Mouse (Mus musculus): Measurements from ENCODE around the gene Gm5105. TPM values are rescaled to one million over a fixed set of nuclear protein-coding genes. Genes with fewer than 3 reads are reported as not detected.

Gene Gm5105
- polyA plus RNA-seq, 2 experiments = 0.15 to 0.21 TPM

GRCm38 (mm10) chr3:138027575-138028362 is 39.4 kb downstream of the Gm5105 start:
- no peak for ATAC-seq (ENCODE audit: low FRiP score, low read depth)

GRCm38 (mm10) chr3:138026286-138026685 is 40.9 kb downstream of the Gm5105 start:
- DNase-seq (ENCODE audit: low spot score) (no peak), ATAC-seq (ENCODE audit: low FRiP score, low read depth) (no peak)
- Histone ChIP-seq H3K36me3 (ENCODE audit: control insufficient read depth, insufficient read depth, low read length) (no peaks in the 10 kb centered on the region), H3K27ac (replicated peaks; ENCODE audit: low read depth, low read length) (no peak overlapping the region), H3K4me2 (replicated peaks; ENCODE audit: low read depth, low read length, severe bottlenecking) (no peak overlapping the region), H3K9ac (ENCODE audit: low read depth, low read length, severe bottlenecking) (no peak overlapping the region), H3K4me1 (ENCODE audit: control insufficient read depth, insufficient read depth, low read length) (no peaks in the 10 kb centered on the region), H3K9me3 (ENCODE audit: control insufficient read depth, low read length) (no peaks in the 10 kb centered on the region), H3K27me3 (ENCODE audit: control insufficient read depth, insufficient read depth, low read length) (no peaks in the 10 kb centered on the region), H3K4me3 (replicated peaks; ENCODE audit: low read length) (no peak overlapping the region)
- WGBS = 73% methylated on average over 10 of the region's 10 CpGs
- TF ChIP-seq POLR2A (IDR thresholded peaks at IDR 0.05; ENCODE audit: borderline replicate concordance, extremely low read depth, insufficient read depth, insufficient read length) = no peak

More at GRCm38 (mm10) chr3:138027575-138028362, 39.4 kb downstream of the Gm5105 start:
- H3K4me2 ChIP-seq (replicated peaks; ENCODE audit: low read depth, low read length, severe bottlenecking) = no peak overlapping the region
- no peaks in the 10 kb centered on the region for H3K36me3 ChIP-seq (ENCODE audit: control insufficient read depth, insufficient read depth, low read length)
- H3K9me3 ChIP-seq (ENCODE audit: control insufficient read depth, low read length) = no peaks in the 10 kb centered on the region
- H3K4me1 ChIP-seq (ENCODE audit: control insufficient read depth, insufficient read depth, low read length) = no peaks in the 10 kb centered on the region
- no peak overlapping the region for H3K27ac ChIP-seq (replicated peaks; ENCODE audit: low read depth, low read length)
- WGBS = 78% methylated on average over 5 of the region's 5 CpGs
- no peak overlapping the region for H3K4me3 ChIP-seq (replicated peaks; ENCODE audit: low read length)
- no peak for DNase-seq (ENCODE audit: low spot score)
- no peaks in the 10 kb centered on the region for H3K27me3 ChIP-seq (ENCODE audit: control insufficient read depth, insufficient read depth, low read length)
- no peak overlapping the region for H3K9ac ChIP-seq (ENCODE audit: low read depth, low read length, severe bottlenecking)
- TF ChIP-seq POLR2A (IDR thresholded peaks at IDR 0.05; ENCODE audit: borderline replicate concordance, extremely low read depth, insufficient read depth, insufficient read length) = no peak

- no peaks in the 10 kb centered on the region for H3K27me3 ChIP-seq (ENCODE audit: control insufficient read depth, insufficient read depth, low read length)
- WGBS = 87% methylated on average over 4 of the region's 4 CpGs
These were observed 44.5 kb downstream of the Gm5105 start for GRCm38 (mm10) chr3:138022651-138023050.

DNA sequence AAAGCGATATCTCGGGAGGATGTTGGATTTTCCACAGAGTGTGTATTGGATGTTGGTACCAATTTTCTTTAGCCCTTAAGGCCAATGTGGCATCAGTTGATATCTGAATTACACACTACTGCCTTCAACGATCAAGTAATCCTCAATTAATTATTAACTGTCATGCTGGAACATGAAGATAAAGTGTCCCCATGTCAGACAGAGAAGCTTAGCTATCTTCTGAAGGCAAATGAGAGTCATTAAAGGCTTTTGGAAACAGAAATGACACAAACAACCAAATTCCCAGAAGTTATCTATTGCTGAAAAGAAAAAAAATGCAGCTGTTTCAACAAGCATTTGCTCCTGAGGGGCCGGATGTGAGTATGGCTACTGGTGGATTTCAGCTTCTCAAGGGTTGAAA is 45.2 kb downstream of the Gm5105 start:
- no peak overlapping the region for H3K4me3 ChIP-seq (replicated peaks; ENCODE audit: low read length)
- TF ChIP-seq POLR2A (IDR thresholded peaks at IDR 0.05; ENCODE audit: borderline replicate concordance, extremely low read depth, insufficient read depth, insufficient read length) = no peak
- ATAC-seq (ENCODE audit: low FRiP score, low read depth) (no peak), DNase-seq (ENCODE audit: low spot score) (no peak)
- no peaks in the 10 kb centered on the region for H3K4me1 ChIP-seq (ENCODE audit: control insufficient read depth, insufficient read depth, low read length)
- H3K36me3 ChIP-seq (ENCODE audit: control insufficient read depth, insufficient read depth, low read length) = no peaks in the 10 kb centered on the region
- H3K9ac ChIP-seq (ENCODE audit: low read depth, low read length, severe bottlenecking) = no peak overlapping the region
- no peaks in the 10 kb centered on the region for H3K9me3 ChIP-seq (ENCODE audit: control insufficient read depth, low read length)
- 88% methylated on average over 4 of the region's 4 CpGs for WGBS
- H3K4me2 ChIP-seq (replicated peaks; ENCODE audit: low read depth, low read length, severe bottlenecking) = no peak overlapping the region
- H3K27ac ChIP-seq (replicated peaks; ENCODE audit: low read depth, low read length) = no peak overlapping the region
- no peaks in the 10 kb centered on the region for H3K27me3 ChIP-seq (ENCODE audit: control insufficient read depth, insufficient read depth, low read length)

More at GRCm38 (mm10) chr3:138022651-138023050, 44.5 kb downstream of the Gm5105 start:
- H3K9me3 ChIP-seq (ENCODE audit: control insufficient read depth, low read length) = no peaks in the 10 kb centered on the region
- DNase-seq (ENCODE audit: low spot score) (no peak), ATAC-seq (ENCODE audit: low FRiP score, low read depth) (no peak)
- H3K27ac ChIP-seq (replicated peaks; ENCODE audit: low read depth, low read length) = no peak overlapping the region
- no peak overlapping the region for H3K9ac ChIP-seq (ENCODE audit: low read depth, low read length, severe bottlenecking)
- H3K4me2 ChIP-seq (replicated peaks; ENCODE audit: low read depth, low read length, severe bottlenecking) = no peak overlapping the region
- no peaks in the 10 kb centered on the region for H3K36me3 ChIP-seq (ENCODE audit: control insufficient read depth, insufficient read depth, low read length)
- no peaks in the 10 kb centered on the region for H3K4me1 ChIP-seq (ENCODE audit: control insufficient read depth, insufficient read depth, low read length)
- TF ChIP-seq POLR2A (IDR thresholded peaks at IDR 0.05; ENCODE audit: borderline replicate concordance, extremely low read depth, insufficient read depth, insufficient read length) = no peak
- H3K4me3 ChIP-seq (replicated peaks; ENCODE audit: low read length) = no peak overlapping the region

DNA sequence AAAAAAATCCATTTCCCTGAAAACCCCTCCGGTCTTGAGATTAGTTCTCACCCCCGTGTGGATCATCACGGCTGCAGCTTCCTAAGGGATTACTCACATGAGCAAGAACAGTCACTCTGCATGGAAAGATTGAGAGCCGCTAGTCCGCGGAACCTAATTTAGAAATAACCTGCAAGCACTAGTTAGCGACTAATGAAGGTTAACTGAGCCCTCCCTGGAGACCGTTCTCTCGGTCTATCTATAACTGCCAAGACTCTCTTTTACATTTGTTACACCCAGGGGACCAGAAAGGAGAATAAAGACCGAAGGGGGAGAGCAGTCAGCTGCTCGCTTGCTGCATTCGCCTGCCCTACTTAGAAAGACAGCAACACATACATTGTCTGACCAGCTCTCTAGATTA is 50.4 kb downstream of the Gm5105 start:
- Histone ChIP-seq H3K27me3 (ENCODE audit: control insufficient read depth, insufficient read depth, low read length) (no peaks in the 10 kb centered on the region), H3K9me3 (ENCODE audit: control insufficient read depth, low read length) (no peaks in the 10 kb centered on the region), H3K4me3 (replicated peaks; ENCODE audit: low read length) (no peak overlapping the region), H3K4me2 (replicated peaks; ENCODE audit: low read depth, low read length, severe bottlenecking) (0 out of 2 replicates have a peak overlapping the region, but pooled peaks have one; percentile 15), H3K4me1 (ENCODE audit: control insufficient read depth, insufficient read depth, low read length) (no peaks in the 10 kb centered on the region), H3K27ac (replicated peaks; ENCODE audit: low read depth, low read length) (no peak overlapping the region), H3K36me3 (ENCODE audit: control insufficient read depth, insufficient read depth, low read length) (no peaks in the 10 kb centered on the region), H3K9ac (ENCODE audit: low read depth, low read length, severe bottlenecking) (no peak overlapping the region)
- 67% methylated on average over 12 of the region's 12 CpGs for WGBS
- peak; percentile 44 for ATAC-seq (ENCODE audit: low FRiP score, low read depth)
- no peak for TF ChIP-seq POLR2A (IDR thresholded peaks at IDR 0.05; ENCODE audit: borderline replicate concordance, extremely low read depth, insufficient read depth, insufficient read length)
- peak; percentile 25 for DNase-seq (ENCODE audit: low spot score)

All from limb, embryonic 14.5 days (tissue).